Mouse (Mus musculus): ENCODE data around the gene Frk.

- TF ChIP-seq CTCF (IDR thresholded peaks at IDR 0.05): no peak
- no peak for TF ChIP-seq EP300 (IDR thresholded peaks at IDR 0.05)
These were observed 132.3 kb downstream of the Frk start for GRCm38 (mm10) chr10:34615474-34615873.
